Mouse (Mus musculus) CH12.LX (cell line): ENCODE measurements around the gene 1700017B05Rik. TPM values are rescaled to one million over a fixed set of nuclear protein-coding genes. Genes with fewer than 3 reads are reported as not detected.

ENCODE experiments used
- DNase-seq: peaks from one replicate; pipeline ENCODE4 v3.0.0-alpha.2; 2013; ENCODE audit errors: extremely low read depth
- H3K27ac ChIP-seq: 2 replicates; pipeline ENCODE4 v1.5.1; 2012; ENCODE audit warnings: low read depth, mild to moderate bottlenecking, control low read depth, moderate library complexity; ENCODE audit not compliant: insufficient read depth
- H3K27me3 ChIP-seq: replicated peaks from 2 replicates; pipeline ENCODE3; 2012; ENCODE audit warnings: inconsistent platforms
- H3K36me3 ChIP-seq, 2 experiments: replicated peaks in 1 of 2; 2 replicates each; pipeline versions ENCODE3 to v1.6.1; 2012; ENCODE audit warnings: inconsistent platforms in 1 of 2, low read length in 1 of 2, mild to moderate bottlenecking in 1 of 2, mixed read lengths in 1 of 2, moderate library complexity in 1 of 2; ENCODE audit not compliant: control insufficient read depth in 1 of 2, insufficient read depth in 1 of 2
- H3K4me1 ChIP-seq, 2 experiments: 2 replicates each; pipeline ENCODE4 v1.6.1; 2012; ENCODE audit warnings: inconsistent platforms in 1 of 2, moderate library complexity in 1 of 2; ENCODE audit not compliant: insufficient read depth in 2 of 2, control insufficient read depth in 1 of 2
- H3K4me2 ChIP-seq: 2 replicates; pipeline ENCODE4 v1.6.1; 2012; ENCODE audit warnings: low read depth, mild to moderate bottlenecking, control low read depth; ENCODE audit not compliant: poor library complexity, insufficient read depth, severe bottlenecking
- H3K4me3 ChIP-seq, 3 experiments: fragments of 150-350 bp in 1 of 3; sonication (generic) in 1 of 3; replicated peaks in 1 of 3; 2 replicates each; pipeline versions ENCODE3 to v1.5.1; 2011 to 2012; ENCODE audit warnings: low read depth in 2 of 3, low read length in 2 of 3, mild to moderate bottlenecking in 2 of 3, moderate library complexity in 2 of 3, control low read depth in 1 of 3, improper control_type of control experiment in 1 of 3, inconsistent platforms in 1 of 3, mixed read lengths in 1 of 3; ENCODE audit not compliant: poor library complexity in 1 of 3
- H3K79me2 ChIP-seq: replicated peaks from 2 replicates; pipeline ENCODE4 v1.6.1; 2012; ENCODE audit warnings: mild to moderate bottlenecking, moderate library complexity; ENCODE audit not compliant: control insufficient read depth, poor library complexity, insufficient read depth, severe bottlenecking; ENCODE audit errors: extremely low read depth
- H3K9ac ChIP-seq: 2 replicates; pipeline ENCODE4 v1.6.1; 2012; ENCODE audit warnings: low read depth, mild to moderate bottlenecking, control low read depth, moderate library complexity; ENCODE audit not compliant: insufficient read depth
- H3K9me3 ChIP-seq: replicated peaks from 2 replicates; pipeline ENCODE3; 2012; ENCODE audit warnings: low read length, inconsistent platforms, mixed read lengths
- CHD1 ChIP-seq: IDR thresholded peaks from 2 replicates; pipeline ENCODE4 v1.6.1; 2012; ENCODE audit warnings: low read depth, low read length, improper control_type of control experiment, inconsistent platforms
- CHD2 ChIP-seq: IDR thresholded peaks from 2 replicates; pipeline ENCODE4 v1.6.1; 2011; ENCODE audit warnings: low read length, improper control_type of control experiment
- CTCF ChIP-seq, 2 experiments: IDR thresholded peaks in 1 of 2; conservative IDR thresholded peaks in 1 of 2; 2 replicates each; pipeline ENCODE4 v1.5.1; 2011 to 2012; ENCODE audit warnings: low read depth in 2 of 2, low read length in 2 of 2, improper control_type of control experiment in 1 of 2, inconsistent platforms in 1 of 2, mild to moderate bottlenecking in 1 of 2, moderate library complexity in 1 of 2
- EP300 ChIP-seq: IDR thresholded peaks from 2 replicates; pipeline ENCODE4 v1.6.1; 2011; ENCODE audit warnings: low read length, improper control_type of control experiment
- GABPA ChIP-seq: IDR thresholded peaks from 2 replicates; pipeline ENCODE4 v1.6.1; 2012; ENCODE audit warnings: low read depth, low read length, improper control_type of control experiment, inconsistent platforms; ENCODE audit not compliant: insufficient replicate concordance
- HCFC1 ChIP-seq: IDR thresholded peaks from 2 replicates; pipeline ENCODE4 v1.6.1; 2012; ENCODE audit warnings: low read depth, mild to moderate bottlenecking, inconsistent platforms, low read length, improper control_type of control experiment
- JUN ChIP-seq: IDR thresholded peaks from 2 replicates; pipeline ENCODE4 v1.6.1; 2011; ENCODE audit warnings: low read depth, mild to moderate bottlenecking, low read length, improper control_type of control experiment, moderate library complexity; ENCODE audit not compliant: insufficient read depth
- JUND ChIP-seq: conservative IDR thresholded peaks from 2 replicates; pipeline ENCODE4 v1.6.1; 2011; ENCODE audit warnings: low read depth, low read length, improper control_type of control experiment
- KAT2A ChIP-seq: IDR thresholded peaks from 2 replicates; pipeline ENCODE4 v1.6.1; 2012; ENCODE audit warnings: low read length, improper control_type of control experiment, inconsistent platforms; ENCODE audit not compliant: insufficient replicate concordance
- MAFK ChIP-seq: IDR thresholded peaks from 2 replicates; pipeline ENCODE4 v1.6.1; 2011; ENCODE audit warnings: low read length, improper control_type of control experiment; ENCODE audit not compliant: insufficient replicate concordance
- MXI1 ChIP-seq: IDR thresholded peaks from 2 replicates; pipeline ENCODE4 v1.6.1; 2011; ENCODE audit warnings: mild to moderate bottlenecking, low read depth, low read length, improper control_type of control experiment
- MYC ChIP-seq: IDR thresholded peaks from 2 replicates; pipeline ENCODE4 v1.6.1; 2011; ENCODE audit warnings: low read depth, mild to moderate bottlenecking, improper control_type of control experiment, low read length
- NELFE ChIP-seq: IDR thresholded peaks from 2 replicates; pipeline ENCODE4 v1.6.1; 2011; ENCODE audit warnings: low read depth, low read length, improper control_type of control experiment
- RAD21 ChIP-seq: IDR thresholded peaks from 2 replicates; pipeline ENCODE4 v1.6.1; 2011; ENCODE audit warnings: low read depth, mild to moderate bottlenecking, low read length, improper control_type of control experiment, moderate library complexity
- RCOR1 ChIP-seq: conservative IDR thresholded peaks from 2 replicates; pipeline ENCODE4 v1.6.1; 2012; ENCODE audit warnings: low read depth, mild to moderate bottlenecking, inconsistent platforms, low read length, improper control_type of control experiment
- SIN3A ChIP-seq: IDR thresholded peaks from 2 replicates; pipeline ENCODE4 v1.6.1; 2012; ENCODE audit warnings: low read length, improper control_type of control experiment, inconsistent platforms
- SMC3 ChIP-seq: IDR thresholded peaks from 2 replicates; pipeline ENCODE4 v1.6.1; 2011; ENCODE audit warnings: low read depth, low read length, improper control_type of control experiment
- USF2 ChIP-seq: conservative IDR thresholded peaks from 2 replicates; pipeline ENCODE4 v1.6.1; 2011; ENCODE audit warnings: low read depth, low read length, improper control_type of control experiment
- ZC3H11A ChIP-seq: IDR thresholded peaks from 2 replicates; pipeline ENCODE4 v1.6.1; 2012; ENCODE audit warnings: low read depth, mild to moderate bottlenecking, inconsistent platforms, low read length, improper control_type of control experiment
- ZKSCAN1 ChIP-seq: IDR thresholded peaks from 2 replicates; pipeline ENCODE4 v1.6.1; 2012; ENCODE audit warnings: low read depth, inconsistent platforms, low read length, improper control_type of control experiment, borderline replicate concordance
- ZNF384 ChIP-seq: IDR thresholded peaks from 2 replicates; pipeline ENCODE4 v1.6.1; 2012; ENCODE audit warnings: low read depth, low read length, improper control_type of control experiment, inconsistent platforms
- dilution Hi-C: fragments of 300-500 bp; cut with MboI; formaldehyde crosslinking; loops from 2 replicates; pipeline ENCODE4 v1.14.3; 2020; ENCODE audit warnings: low sequenced_read_pairs; ENCODE audit not compliant: extremely low pct_unique_long_range_greater_than_20kb, extremely low pct_ligation_motif_present
- in situ Hi-C: fragments of 300-500 bp; cut with MboI; formaldehyde crosslinking; loops from 3 replicates; pipeline ENCODE4 v1.14.3; 2019; ENCODE audit warnings: low sequenced_read_pairs, low pct_ligation_motif_present, low pct_unique_long_range_greater_than_20kb, mixed read lengths
- polyA plus RNA-seq: library from polyadenylated mRNA; unstranded; fragments of >175 nt; gene quantifications from 2 replicates; pipeline ENCODE4 v1.2.1, GENCODE M21; 2012; ENCODE audit warnings: low read depth; ENCODE audit not compliant: insufficient read length
- total RNA-seq, 2 experiments: library from RNA; depleted of rRNA; stranded (reverse); fragments of 300-350 nt in 1 of 2; fragments of >200 nt in 1 of 2; gene quantifications; 2 replicates each; pipeline ENCODE4 v1.2.3; 2012 to 2014

Gene 1700017B05Rik
- total and polyA plus RNA-seq, 3 experiments: 26.4 to 56.0 (median 38.6) TPM

- Histone ChIP-seq H3K9me3 (peaks cover 5% of the 10 kb centered on the region), H3K27ac (no peak overlapping the region), H3K9ac (no peak overlapping the region), H3K27me3 (peaks cover 3% of the 10 kb centered on the region), H3K4me2 (no peak overlapping the region), H3K4me1 (peaks cover 0 to 4% of the 10 kb centered on the region in 2 experiments; a peak in 2 of 4 replicates), H3K4me3 (no peak overlapping the region), H3K79me2 (no peaks in the 10 kb centered on the region), H3K36me3 (no peaks in the 10 kb centered on the region)
- dilution Hi-C loops (no loop called here), in situ Hi-C loops (no loop called here)
- no peak for TF ChIP-seq USF2
- TF ChIP-seq ZC3H11A: no peak
- DNase-seq: no peak
Measured at GRCm38 (mm10) chr9:57225780-57226627, 36.4 kb downstream of the 1700017B05Rik start.

GRCm38 (mm10) chr9:57223341-57223740, 39.1 kb downstream of the 1700017B05Rik start:
- TF ChIP-seq GABPA: no peak
- no peak for TF ChIP-seq EP300
- TF ChIP-seq RCOR1: no peak
- no peak for TF ChIP-seq SIN3A
- no peak for TF ChIP-seq JUN
- TF ChIP-seq HCFC1: no peak
- no peak for TF ChIP-seq MYC
- no peak for TF ChIP-seq USF2
- no peak for TF ChIP-seq NELFE
- TF ChIP-seq KAT2A: no peak
- no peak for DNase-seq
- Histone ChIP-seq H3K9me3 (peaks cover 7% of the 10 kb centered on the region), H3K9ac (no peak overlapping the region), H3K27ac (no peak overlapping the region), H3K36me3 (no peaks in the 10 kb centered on the region), H3K27me3 (peaks cover 3% of the 10 kb centered on the region), H3K4me3 (no peak overlapping the region), H3K4me2 (no peak overlapping the region), H3K79me2 (no peaks in the 10 kb centered on the region), H3K4me1 (peaks cover 0 to 4% of the 10 kb centered on the region in 2 experiments; a peak in 2 of 4 replicates)
- dilution Hi-C loops: no loop called here
- in situ Hi-C loops: no loop called here

- in situ Hi-C loops (no loop called here), dilution Hi-C loops (no loop called here)
- Histone ChIP-seq H3K36me3 (no peaks in the 10 kb centered on the region), H3K4me2 (peak overlapping the region; percentile 47; the same call in 1 of the 2 replicates), H3K4me3 (no peak overlapping the region), H3K9ac (no peak overlapping the region), H3K9me3 (peaks cover 7% of the 10 kb centered on the region), H3K27me3 (no peaks in the 10 kb centered on the region), H3K79me2 (no peaks in the 10 kb centered on the region), H3K4me1 (peaks cover 0 to 4% of the 10 kb centered on the region in 2 experiments; a peak in 3 of 4 replicates), H3K27ac (no peak overlapping the region)
- peak; percentile 48 for DNase-seq
- TF ChIP-seq JUN (no peak), CHD1 (no peak), RAD21 (peak; percentile 76), ZNF384 (no peak), SMC3 (peak; percentile 71), SIN3A (no peak), MXI1 (no peak), CTCF (conservative IDR thresholded peaks at IDR 0.05 in 1 of 2, IDR thresholded peaks at IDR 0.05 in 1 of 2; ENCODE audit: low read depth in 2 of 2, low read length in 2 of 2) (peak; percentile 66 to 76; a peak in 3 of 4 replicates), CHD2 (no peak), MAFK (no peak), JUND (no peak), EP300 (no peak), ZC3H11A (no peak), GABPA (no peak), ZKSCAN1 (no peak)
Measured at GRCm38 (mm10) chr9:57220356-57220755, 42.1 kb downstream of the 1700017B05Rik start.
